Mouse (Mus musculus): ENCODE data around the gene Pakap. TPM values are rescaled to one million over a fixed set of nuclear protein-coding genes. Genes with fewer than 3 reads are reported as not detected.

Pakap gene
- polyA plus RNA-seq, 1 experiment from 2014 or later: 12.7 TPM

DNA sequence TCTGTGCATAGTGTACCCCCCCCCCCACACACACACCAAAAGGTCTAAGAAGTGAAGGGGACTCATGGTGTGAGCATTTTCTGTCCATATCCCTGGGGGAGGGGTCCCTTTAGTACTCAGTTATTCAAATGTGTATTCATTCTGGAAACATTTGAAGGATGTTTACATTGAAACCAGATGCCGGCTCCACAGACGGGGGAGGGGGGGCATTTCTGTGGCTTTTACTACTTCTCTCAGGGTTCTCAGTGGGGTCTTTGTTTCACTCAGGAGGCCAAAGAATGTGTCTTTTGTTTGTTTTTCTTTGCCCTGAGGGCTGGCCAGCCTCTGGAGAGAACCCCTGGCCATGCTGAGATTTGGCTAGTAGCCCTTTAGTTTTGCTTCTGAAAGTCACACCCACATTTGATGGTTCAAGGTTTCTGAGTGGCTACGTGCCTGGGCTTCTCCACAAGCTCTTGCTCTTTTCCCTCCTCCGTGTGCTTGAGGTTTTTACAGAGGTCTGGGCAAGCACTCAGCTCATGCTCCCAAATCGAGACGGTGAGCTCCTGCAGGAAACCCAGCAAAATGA, 24.2 kb upstream of the Pakap start:
- no peaks in the 10 kb centered on the region for H3K9me3 ChIP-seq (replicated peaks; ENCODE audit: control insufficient read depth, low read length, poor library complexity, severe bottlenecking)
- no peak overlapping the region for H3K4me3 ChIP-seq (ENCODE audit: low read depth, low read length)
- H3K36me3 ChIP-seq (ENCODE audit: control insufficient read depth, insufficient read depth, low read length): no peaks in the 10 kb centered on the region
- 0 out of 2 replicates have a peak, but pooled peaks have one; percentile 21 for ATAC-seq
- H3K27ac ChIP-seq (ENCODE audit: low read length): no peak overlapping the region
- 9% methylated on average over 6 of the region's 6 CpGs for WGBS
- H3K4me1 ChIP-seq (ENCODE audit: control insufficient read depth, insufficient read depth, low read length): no peaks in the 10 kb centered on the region
- H3K4me2 ChIP-seq (ENCODE audit: low read length): no peak overlapping the region
- H3K27me3 ChIP-seq (ENCODE audit: control insufficient read depth, insufficient read depth, low read depth, low read length): no peaks in the 10 kb centered on the region
- no peak overlapping the region for H3K9ac ChIP-seq (ENCODE audit: low read depth, low read length)

DNA sequence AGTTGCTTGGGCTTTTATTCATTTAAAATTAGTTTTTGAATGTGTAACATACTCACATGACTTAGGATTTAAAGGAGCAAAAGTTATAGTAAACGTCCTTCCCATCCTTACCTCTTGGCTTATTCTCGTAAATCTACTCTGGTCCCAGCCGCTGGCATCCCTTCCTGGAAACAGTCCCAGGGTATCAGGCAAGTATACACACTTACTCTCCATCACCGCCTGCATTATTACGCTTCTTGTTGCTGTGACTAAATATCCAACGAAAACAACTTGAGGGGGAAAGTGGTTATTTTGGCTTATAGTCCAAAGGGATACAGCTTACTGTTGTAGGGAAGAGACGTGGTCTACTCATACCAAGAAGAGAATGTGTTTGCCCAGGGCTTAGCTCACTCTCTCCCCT, 20.2 kb upstream of the Pakap start:
- H3K4me2 ChIP-seq (ENCODE audit: low read length): no peak overlapping the region
- H3K9me3 ChIP-seq (replicated peaks; ENCODE audit: control insufficient read depth, low read length, poor library complexity, severe bottlenecking): no peaks in the 10 kb centered on the region
- 94% methylated on average over 7 of the region's 7 CpGs for WGBS
- ATAC-seq: no peak
- H3K4me1 ChIP-seq (ENCODE audit: control insufficient read depth, insufficient read depth, low read length): no peaks in the 10 kb centered on the region
- no peaks in the 10 kb centered on the region for H3K27me3 ChIP-seq (ENCODE audit: control insufficient read depth, insufficient read depth, low read depth, low read length)
- no peak overlapping the region for H3K9ac ChIP-seq (ENCODE audit: low read depth, low read length)
- H3K27ac ChIP-seq (ENCODE audit: low read length): no peak overlapping the region
- H3K4me3 ChIP-seq (ENCODE audit: low read depth, low read length): no peak overlapping the region
- no peaks in the 10 kb centered on the region for H3K36me3 ChIP-seq (ENCODE audit: control insufficient read depth, insufficient read depth, low read length)

DNA sequence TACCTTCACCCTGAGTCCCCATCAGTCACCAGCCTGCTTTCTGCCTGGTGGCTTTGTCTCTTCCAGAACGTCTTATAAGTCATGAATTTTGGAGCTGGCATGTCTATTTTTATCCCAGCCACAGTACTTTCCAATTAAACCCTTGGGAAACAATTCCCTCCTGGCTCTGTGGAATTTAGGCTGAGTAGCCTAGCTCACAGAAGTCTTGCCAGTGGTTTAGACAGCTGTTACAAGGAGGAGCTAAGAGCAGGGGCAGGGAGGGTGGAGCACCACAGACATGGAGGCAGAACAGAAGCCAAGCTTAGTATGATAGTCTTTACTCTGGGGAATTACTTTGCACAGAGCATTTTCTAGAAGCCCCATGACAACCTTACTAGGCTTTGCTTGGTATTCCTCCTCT, 17.8 kb upstream of the Pakap start:
- no peak overlapping the region for H3K9ac ChIP-seq (ENCODE audit: low read depth, low read length)
- WGBS: 46% methylated on average over 1 of the region's 1 CpGs
- H3K4me2 ChIP-seq (ENCODE audit: low read length): no peak overlapping the region
- no peaks in the 10 kb centered on the region for H3K27me3 ChIP-seq (ENCODE audit: control insufficient read depth, insufficient read depth, low read depth, low read length)
- H3K36me3 ChIP-seq (ENCODE audit: control insufficient read depth, insufficient read depth, low read length): no peaks in the 10 kb centered on the region
- H3K27ac ChIP-seq (ENCODE audit: low read length): no peak overlapping the region
- no peaks in the 10 kb centered on the region for H3K9me3 ChIP-seq (replicated peaks; ENCODE audit: control insufficient read depth, low read length, poor library complexity, severe bottlenecking)
- no peak for ATAC-seq
- H3K4me3 ChIP-seq (ENCODE audit: low read depth, low read length): no peak overlapping the region
- no peaks in the 10 kb centered on the region for H3K4me1 ChIP-seq (ENCODE audit: control insufficient read depth, insufficient read depth, low read length)

- Histone ChIP-seq H3K36me3 (ENCODE audit: control insufficient read depth, insufficient read depth, low read length) (no peaks in the 10 kb centered on the region), H3K4me2 (ENCODE audit: low read length) (no peak overlapping the region), H3K9me3 (replicated peaks; ENCODE audit: control insufficient read depth, low read length, poor library complexity, severe bottlenecking) (no peaks in the 10 kb centered on the region), H3K9ac (ENCODE audit: low read depth, low read length) (no peak overlapping the region), H3K4me3 (ENCODE audit: low read depth, low read length) (no peak overlapping the region), H3K4me1 (ENCODE audit: control insufficient read depth, insufficient read depth, low read length) (no peaks in the 10 kb centered on the region), H3K27ac (ENCODE audit: low read length) (no peak overlapping the region), H3K27me3 (ENCODE audit: control insufficient read depth, insufficient read depth, low read depth, low read length) (no peaks in the 10 kb centered on the region)
- ATAC-seq: no peak
- 81% methylated on average over 2 of the region's 2 CpGs for WGBS
Observed at GRCm38 (mm10) chr4:57557102-57557501, 10.9 kb upstream of the Pakap start.

DNA sequence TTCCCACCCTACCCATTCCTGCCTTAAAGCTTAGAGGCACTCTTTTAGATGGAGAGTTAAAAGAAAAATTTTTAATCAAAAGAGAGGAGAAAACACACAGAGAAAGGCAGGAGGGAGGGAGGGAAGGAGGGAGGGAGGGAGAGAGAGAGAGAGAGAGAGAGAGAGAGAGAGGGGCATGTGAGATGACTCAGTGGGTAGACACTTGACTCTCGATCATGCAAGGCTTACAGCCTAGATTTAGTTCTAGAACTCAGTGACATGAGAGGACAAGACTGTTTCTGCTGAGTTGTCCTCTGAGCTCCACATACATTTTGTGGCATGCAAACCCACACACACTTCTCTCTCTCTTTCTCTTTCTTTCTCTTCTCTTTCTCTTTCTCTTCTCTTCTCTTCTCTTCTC, 8.5 kb upstream of the Pakap start:
- Histone ChIP-seq H3K9me3 (replicated peaks; ENCODE audit: control insufficient read depth, low read length, poor library complexity, severe bottlenecking) (no peaks in the 10 kb centered on the region), H3K27me3 (ENCODE audit: control insufficient read depth, insufficient read depth, low read depth, low read length) (no peaks in the 10 kb centered on the region), H3K36me3 (ENCODE audit: control insufficient read depth, insufficient read depth, low read length) (no peaks in the 10 kb centered on the region), H3K9ac (ENCODE audit: low read depth, low read length) (no peak overlapping the region), H3K27ac (ENCODE audit: low read length) (no peak overlapping the region), H3K4me2 (ENCODE audit: low read length) (no peak overlapping the region), H3K4me3 (ENCODE audit: low read depth, low read length) (no peak overlapping the region), H3K4me1 (ENCODE audit: control insufficient read depth, insufficient read depth, low read length) (no peaks in the 10 kb centered on the region)
- ATAC-seq: no peak
- WGBS: 100% methylated on average over 1 of the region's 1 CpGs

DNA sequence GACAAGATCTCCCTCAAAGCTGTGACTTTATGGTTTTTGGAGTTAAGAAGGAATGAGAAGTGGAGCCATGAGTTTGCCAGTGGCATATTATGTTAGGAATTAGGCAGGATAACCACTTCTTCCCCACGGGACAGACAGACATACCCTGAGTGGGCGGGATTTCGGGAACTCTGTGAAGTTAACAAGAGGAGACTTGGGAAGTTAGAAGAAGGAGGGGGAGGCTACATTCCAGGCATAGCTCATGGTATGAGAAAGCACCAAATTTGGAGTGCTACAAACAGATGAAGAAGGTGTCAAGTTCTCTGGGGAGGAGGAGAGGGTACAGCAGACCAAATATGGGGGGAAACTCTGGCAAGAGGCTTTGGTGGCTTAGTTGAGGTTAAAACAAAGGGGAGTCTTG, 8.0 kb upstream of the Pakap start:
- no peak overlapping the region for H3K27ac ChIP-seq (ENCODE audit: low read length)
- 78% methylated on average over 3 of the region's 3 CpGs for WGBS
- no peak overlapping the region for H3K4me3 ChIP-seq (ENCODE audit: low read depth, low read length)
- no peaks in the 10 kb centered on the region for H3K27me3 ChIP-seq (ENCODE audit: control insufficient read depth, insufficient read depth, low read depth, low read length)
- no peaks in the 10 kb centered on the region for H3K36me3 ChIP-seq (ENCODE audit: control insufficient read depth, insufficient read depth, low read length)
- no peak overlapping the region for H3K9ac ChIP-seq (ENCODE audit: low read depth, low read length)
- H3K4me1 ChIP-seq (ENCODE audit: control insufficient read depth, insufficient read depth, low read length): no peaks in the 10 kb centered on the region
- H3K9me3 ChIP-seq (replicated peaks; ENCODE audit: control insufficient read depth, low read length, poor library complexity, severe bottlenecking): no peaks in the 10 kb centered on the region
- no peak for ATAC-seq
- no peak overlapping the region for H3K4me2 ChIP-seq (ENCODE audit: low read length)

- Histone ChIP-seq H3K9ac (ENCODE audit: low read depth, low read length) (no peak overlapping the region), H3K9me3 (replicated peaks; ENCODE audit: control insufficient read depth, low read length, poor library complexity, severe bottlenecking) (no peaks in the 10 kb centered on the region), H3K4me3 (ENCODE audit: low read depth, low read length) (no peak overlapping the region), H3K4me2 (ENCODE audit: low read length) (no peak overlapping the region), H3K27ac (ENCODE audit: low read length) (no peak overlapping the region), H3K36me3 (ENCODE audit: control insufficient read depth, insufficient read depth, low read length) (no peaks in the 10 kb centered on the region), H3K4me1 (ENCODE audit: control insufficient read depth, insufficient read depth, low read length) (no peaks in the 10 kb centered on the region), H3K27me3 (ENCODE audit: control insufficient read depth, insufficient read depth, low read depth, low read length) (no peaks in the 10 kb centered on the region)
- ATAC-seq: no peak
- WGBS: 64% methylated on average over 6 of the region's 6 CpGs
Observed at GRCm38 (mm10) chr4:57561055-57561454, 6.9 kb upstream of the Pakap start.

DNA sequence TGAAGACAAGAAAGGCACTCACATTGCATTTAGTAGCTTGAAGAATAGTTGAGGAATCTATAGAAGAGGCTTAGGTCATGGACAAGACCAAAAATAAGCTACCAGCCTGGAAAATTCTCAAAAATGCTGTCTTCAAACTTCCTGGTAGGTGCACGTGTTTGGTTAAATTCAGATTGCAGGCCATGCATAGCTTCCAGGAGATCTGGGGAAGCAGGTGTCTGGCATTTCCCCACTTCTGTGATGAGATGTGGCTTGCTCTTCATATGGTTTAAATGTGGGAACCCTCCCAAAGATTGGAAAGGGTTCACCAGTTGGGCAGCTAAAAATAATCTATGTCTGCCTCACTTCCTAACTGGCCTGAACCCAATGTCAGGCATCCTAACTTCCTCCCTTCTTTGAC, 2.7 kb upstream of the Pakap start:
- no peak for ATAC-seq
- H3K36me3 ChIP-seq (ENCODE audit: control insufficient read depth, insufficient read depth, low read length): no peaks in the 10 kb centered on the region
- H3K4me1 ChIP-seq (ENCODE audit: control insufficient read depth, insufficient read depth, low read length): peaks cover 2% of the 10 kb centered on the region; the same call in 1 of the 2 replicates
- 97% methylated on average over 1 of the region's 1 CpGs for WGBS
- H3K9ac ChIP-seq (ENCODE audit: low read depth, low read length): no peak overlapping the region
- H3K4me2 ChIP-seq (ENCODE audit: low read length): no peak overlapping the region
- no peak overlapping the region for H3K4me3 ChIP-seq (ENCODE audit: low read depth, low read length)
- H3K27me3 ChIP-seq (ENCODE audit: control insufficient read depth, insufficient read depth, low read depth, low read length): no peaks in the 10 kb centered on the region
- H3K27ac ChIP-seq (ENCODE audit: low read length): no peak overlapping the region
- H3K9me3 ChIP-seq (replicated peaks; ENCODE audit: control insufficient read depth, low read length, poor library complexity, severe bottlenecking): no peaks in the 10 kb centered on the region

GRCm38 (mm10) chr4:57565811-57566210, 2.2 kb upstream of the Pakap start:
- no peak overlapping the region for H3K27ac ChIP-seq (ENCODE audit: low read length)
- H3K36me3 ChIP-seq (ENCODE audit: control insufficient read depth, insufficient read depth, low read length): no peaks in the 10 kb centered on the region
- no peak overlapping the region for H3K9ac ChIP-seq (ENCODE audit: low read depth, low read length)
- no peaks in the 10 kb centered on the region for H3K9me3 ChIP-seq (replicated peaks; ENCODE audit: control insufficient read depth, low read length, poor library complexity, severe bottlenecking)
- H3K4me2 ChIP-seq (ENCODE audit: low read length): no peak overlapping the region
- no peak for ATAC-seq
- WGBS: 64% methylated on average over 2 of the region's 2 CpGs
- no peak overlapping the region for H3K4me3 ChIP-seq (ENCODE audit: low read depth, low read length)
- peaks cover 2% of the 10 kb centered on the region; the same call in 1 of the 2 replicates for H3K4me1 ChIP-seq (ENCODE audit: control insufficient read depth, insufficient read depth, low read length)
- H3K27me3 ChIP-seq (ENCODE audit: control insufficient read depth, insufficient read depth, low read depth, low read length): no peaks in the 10 kb centered on the region
